Mouse (Mus musculus): ENCODE measurements at regions not wholly inside any gene's neighbourhood (a gene's known extent, or its start where the extent isn't known, plus 50 kb on each side); places are given as distances from the start of the nearest gene placed in this dataset.

DNA sequence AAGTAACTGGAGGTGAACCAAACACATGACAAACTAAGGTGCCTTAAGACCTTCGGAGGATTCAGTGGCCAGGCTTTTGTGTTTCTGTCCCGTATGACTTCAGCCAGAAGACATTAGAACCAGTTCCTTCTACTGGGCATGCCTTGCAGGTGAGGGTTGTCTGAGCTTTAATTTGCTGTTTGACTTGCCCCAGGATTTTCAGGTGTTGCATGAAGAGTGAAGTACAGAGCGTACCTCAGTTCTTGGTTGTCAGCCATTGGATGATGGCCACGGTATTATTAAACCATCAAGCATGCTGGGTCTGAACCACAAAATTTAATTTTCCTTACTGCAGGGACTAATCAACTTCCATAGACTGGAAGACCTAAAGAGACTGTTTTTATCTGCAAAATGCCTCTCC, 181.5 kb upstream of the Mpdz start:
- TF ChIP-seq FOSL1 (IDR thresholded peaks at IDR 0.05; ENCODE audit: insufficient read depth, low read length, poor library complexity, severe bottlenecking) (no peak), CTCF (IDR thresholded peaks at IDR 0.05; ENCODE audit: control insufficient read depth, insufficient read depth, insufficient read length) (no peak), MYOD1 (IDR thresholded peaks at IDR 0.05; ENCODE audit: control insufficient read depth, insufficient read length, low read depth) (no peak), MAX (IDR thresholded peaks at IDR 0.05) (no peak)
